Mouse (Mus musculus) embryonic fibroblast, embryonic 13.5 days (primary cell): ENCODE measurements around the gene Ccdc85b. TPM values are rescaled to one million over a fixed set of nuclear protein-coding genes. Genes with fewer than 3 reads are reported as not detected.

ENCODE experiments used
- H3K27ac ChIP-seq: 2 replicates; pipeline ENCODE4 v1.5.1; 2012; ENCODE audit warnings: low read length, control low read depth, inconsistent platforms; ENCODE audit not compliant: insufficient read depth
- H3K4me1 ChIP-seq: 2 replicates; pipeline ENCODE4 v1.6.1; 2011; ENCODE audit warnings: low read length; ENCODE audit not compliant: control insufficient read depth, insufficient read depth
- H3K4me3 ChIP-seq: 2 replicates; pipeline ENCODE4 v1.5.1; 2011; ENCODE audit warnings: mild to moderate bottlenecking, control low read depth, low read length; ENCODE audit not compliant: insufficient read depth
- CTCF ChIP-seq: IDR thresholded peaks from 2 replicates; pipeline ENCODE4 v1.5.1; 2011; ENCODE audit warnings: mild to moderate bottlenecking, control low read depth, low read length, moderate library complexity, borderline replicate concordance; ENCODE audit not compliant: insufficient read depth
- POLR2A ChIP-seq: IDR thresholded peaks from 2 replicates; pipeline ENCODE4 v1.6.1; 2011; ENCODE audit warnings: low read depth, mild to moderate bottlenecking, control low read depth, low read length, moderate library complexity
- polyA plus RNA-seq: library from polyadenylated mRNA; stranded (reverse); fragments of >200 nt; gene quantifications from 2 replicates; pipeline ENCODE4 v1.2.4, GENCODE M21; 2011; ENCODE audit warnings: low read depth; ENCODE audit not compliant: missing spikeins, insufficient read length

Gene Ccdc85b
- polyA plus RNA-seq, 1 experiment, result 3.0 TPM

GRCm38 (mm10) chr19:5459019-5459418 is 1.3 kb upstream of the Ccdc85b start:
- H3K4me1 ChIP-seq, result peaks cover 21% of the 10 kb centered on the region; the same call in 1 of the 2 replicates
- no peak overlapping the region for H3K27ac ChIP-seq
- TF ChIP-seq CTCF, result no peak
- no peak for TF ChIP-seq POLR2A

GRCm38 (mm10) chr19:5456922-5457745 is 560 bp downstream of the Ccdc85b start:
- H3K4me3 ChIP-seq, result peak overlapping the region; percentile 70
- TF ChIP-seq POLR2A (peak; percentile 95), CTCF (no peak)
- peak overlapping the region; percentile 66 for H3K27ac ChIP-seq
- H3K4me1 ChIP-seq, result peaks cover 21% of the 10 kb centered on the region; the same call in 1 of the 2 replicates

More at GRCm38 (mm10) chr19:5459019-5459418, 1.3 kb upstream of the Ccdc85b start:
- no peak overlapping the region for H3K4me3 ChIP-seq

GRCm38 (mm10) chr19:5456241-5456921 is 1.3 kb downstream of the Ccdc85b start:
- TF ChIP-seq POLR2A (peak; percentile 1; the same call in 1 of the 2 replicates), CTCF (no peak)
- Histone ChIP-seq H3K4me1 (peaks cover 16% of the 10 kb centered on the region; the same call in 1 of the 2 replicates), H3K4me3 (peak overlapping the region; percentile 70), H3K27ac (peak overlapping the region; percentile 66; the same call in 1 of the 2 replicates)

GRCm38 (mm10) chr19:5455568-5455967 is 2.1 kb downstream of the Ccdc85b start:
- H3K27ac ChIP-seq, result no peak overlapping the region
- peak overlapping the region; percentile 70 for H3K4me3 ChIP-seq

GRCm38 (mm10) chr19:5455037-5455436 is 2.7 kb downstream of the Ccdc85b start:
- Histone ChIP-seq H3K4me1 (peaks cover 15% of the 10 kb centered on the region; the same call in 1 of the 2 replicates), H3K4me3 (peak overlapping the region; percentile 70; the same call in 1 of the 2 replicates), H3K27ac (no peak overlapping the region)
- TF ChIP-seq POLR2A (no peak), CTCF (no peak)

More at GRCm38 (mm10) chr19:5455568-5455967, 2.1 kb downstream of the Ccdc85b start:
- TF ChIP-seq CTCF (no peak), POLR2A (no peak)
- H3K4me1 ChIP-seq, result peaks cover 14% of the 10 kb centered on the region; the same call in 1 of the 2 replicates

- no peak overlapping the region for H3K4me3 ChIP-seq
- H3K4me1 ChIP-seq, result peaks cover 11% of the 10 kb centered on the region; the same call in 1 of the 2 replicates
- TF ChIP-seq POLR2A (no peak), CTCF (no peak)
- H3K27ac ChIP-seq, result no peak overlapping the region
Measured at GRCm38 (mm10) chr19:5451766-5452165, 5.9 kb downstream of the Ccdc85b start.

- Histone ChIP-seq H3K4me3 (peak overlapping the region; percentile 65; the same call in 1 of the 2 replicates), H3K27ac (peak overlapping the region; percentile 34; the same call in 1 of the 2 replicates), H3K4me1 (peaks cover 13% of the 10 kb centered on the region)
- TF ChIP-seq POLR2A (no peak), CTCF (no peak)
Measured at GRCm38 (mm10) chr19:5449673-5450072, 8.0 kb downstream of the Ccdc85b start.

GRCm38 (mm10) chr19:5448354-5449150 is 9.1 kb downstream of the Ccdc85b start:
- Histone ChIP-seq H3K4me1 (peaks cover 19% of the 10 kb centered on the region), H3K4me3 (peak overlapping the region; percentile 65), H3K27ac (peak overlapping the region; percentile 32; the same call in 1 of the 2 replicates)
- TF ChIP-seq POLR2A (peak; percentile 59; the same call in 1 of the 2 replicates), CTCF (no peak)
